Mouse (Mus musculus): ENCODE results near the gene Them4. TPM values are rescaled to one million over a fixed set of nuclear protein-coding genes. Genes with fewer than 3 reads are reported as not detected.

Them4 gene
- polyA plus RNA-seq, 1 experiment from 2014 or later, result 3.3 TPM

Other genes starting within 250 kb of the Them4 start
- not detected in 2 replicates for gene Gm10697, start 237.4 kb upstream of the Them4 start, polyA plus RNA-seq (2016; fragmentation: Nextera tagmentation; extraction: Ambion mirVana)
- gene Gm10696, start 131.9 kb upstream of the Them4 start, polyA plus RNA-seq (2016; fragmentation: Nextera tagmentation; extraction: Ambion mirVana), result not detected in 2 replicates
- gene Gm5286, start 113.4 kb upstream of the Them4 start, polyA plus RNA-seq (2016; fragmentation: Nextera tagmentation; extraction: Ambion mirVana), result not detected in 2 replicates
- not detected in 2 replicates for gene Gm4778, start 46.1 kb upstream of the Them4 start, polyA plus RNA-seq (2016; fragmentation: Nextera tagmentation; extraction: Ambion mirVana)
- gene Them5, start 32.0 kb downstream of the Them4 start, polyA plus RNA-seq (2016; fragmentation: Nextera tagmentation; extraction: Ambion mirVana), result not detected in 2 replicates
- gene C2cd4d, start 52.3 kb downstream of the Them4 start, polyA plus RNA-seq (2016; fragmentation: Nextera tagmentation; extraction: Ambion mirVana), result 0.17 and 0.21 TPM in 2 replicates
- gene Rorc, start 62.7 kb downstream of the Them4 start, polyA plus RNA-seq (2016; fragmentation: Nextera tagmentation; extraction: Ambion mirVana), result 0.49 and 0.70 TPM in 2 replicates
- 0.04 TPM in 1 of 2 replicates, not detected in the other for gene Lingo4, start 88.4 kb downstream of the Them4 start, polyA plus RNA-seq (2016; fragmentation: Nextera tagmentation; extraction: Ambion mirVana)
- gene Tdrkh, start 103.2 kb downstream of the Them4 start, polyA plus RNA-seq (2016; fragmentation: Nextera tagmentation; extraction: Ambion mirVana), result 10.7 and 11.1 TPM in 2 replicates
- gene Mrpl9, start 133.2 kb downstream of the Them4 start, polyA plus RNA-seq (2016; fragmentation: Nextera tagmentation; extraction: Ambion mirVana), result 56.4 and 61.8 TPM in 2 replicates
- gene Oaz3, start 133.8 kb downstream of the Them4 start, polyA plus RNA-seq (2016; fragmentation: Nextera tagmentation; extraction: Ambion mirVana), result 0.13 and 0.31 TPM in 2 replicates
- 0.22 and 0.44 TPM in 2 replicates for gene Celf3, start 168.2 kb downstream of the Them4 start, polyA plus RNA-seq (2016; fragmentation: Nextera tagmentation; extraction: Ambion mirVana)
- not detected in 2 replicates for gene Riiad1, start 170.3 kb downstream of the Them4 start, polyA plus RNA-seq (2016; fragmentation: Nextera tagmentation; extraction: Ambion mirVana)

All from liver, embryonic 12.5 days (tissue).